Mouse (Mus musculus) cerebellum, postnatal 36 days (tissue): Measurements from ENCODE around the gene Dach1.
A peak's percentile ranks its signal among the peaks of the same experiment; 100 is the strongest.

Experiments
- DNase-seq, 2 experiments: peaks; one replicate each; pipeline ENCODE4 v3.0.0; 2021 to 2022; ENCODE audit warnings: mixed read lengths in 2 of 2

Dach1 gene

DNA sequence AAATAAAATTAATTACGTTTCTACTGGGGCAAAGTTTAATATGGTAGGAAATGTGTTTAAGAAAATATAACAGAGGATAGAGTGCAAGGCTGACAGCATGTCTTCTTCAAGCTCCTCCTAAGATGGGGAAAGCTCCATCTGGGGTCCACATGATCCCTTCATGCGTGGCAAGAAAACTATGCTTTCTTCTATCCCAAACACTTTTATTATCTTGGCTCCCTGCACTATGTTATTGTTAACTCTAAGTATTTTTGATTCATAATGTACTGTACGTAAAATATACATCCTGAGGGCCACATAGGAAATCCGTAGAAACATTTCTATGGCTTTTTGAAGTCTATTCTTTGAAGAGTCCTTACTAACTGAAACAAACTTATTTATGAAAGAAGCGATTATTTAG lies 330.3 kb downstream of the Dach1 start:
- no peak for DNase-seq

DNA sequence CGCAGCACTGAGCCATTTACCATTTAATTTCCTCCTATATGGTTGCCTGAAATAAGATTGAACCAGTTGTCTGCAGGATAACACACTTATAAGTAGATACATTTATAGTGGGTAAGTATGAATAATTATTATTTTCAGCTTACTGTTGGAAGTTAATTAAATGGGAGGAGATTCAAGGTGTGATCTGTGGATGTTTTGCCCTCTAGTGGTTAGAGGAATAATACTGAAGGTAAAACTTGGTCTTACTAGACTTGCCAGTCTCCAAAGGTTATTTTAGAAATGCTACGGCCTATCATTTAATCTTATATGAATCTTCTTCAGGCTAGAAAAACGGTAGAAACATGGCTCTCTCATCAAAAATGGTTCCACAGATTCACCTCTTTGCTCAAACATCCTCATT lies 339.7 kb downstream of the Dach1 start:
- DNase-seq, result no peak

DNA sequence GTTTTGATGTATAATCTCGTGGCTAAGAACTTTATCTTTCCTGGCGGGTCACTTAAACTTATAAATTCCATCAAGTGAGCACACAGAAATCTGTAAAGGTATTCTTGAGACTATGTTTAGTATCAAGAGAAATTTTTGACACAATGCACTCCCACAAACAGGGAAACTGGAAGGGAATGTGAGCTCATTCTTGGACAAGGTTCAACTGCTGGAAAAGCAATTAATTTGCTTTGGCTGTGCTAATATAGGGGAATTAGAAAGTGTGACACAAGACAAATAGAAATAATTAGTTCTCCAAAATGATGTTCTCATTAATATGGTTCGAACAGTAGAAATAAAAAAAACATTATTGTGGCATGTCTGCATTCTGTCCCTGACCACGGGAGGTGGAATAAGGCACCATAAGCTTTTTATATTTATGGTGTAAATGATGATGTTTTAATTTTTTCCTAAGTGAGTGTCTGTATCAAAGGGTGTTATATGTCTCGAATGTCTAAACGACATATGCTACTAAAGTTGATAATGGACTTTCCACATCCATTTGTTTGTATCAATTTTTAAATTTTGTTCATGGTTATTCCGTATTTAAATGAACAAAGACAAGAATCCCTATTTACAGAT lies 354.9 kb downstream of the Dach1 start:
- DNase-seq, result no peak

GRCm38 (mm10) chr14:97813557-97813956 lies 356.0 kb downstream of the Dach1 start:
- peak in 1 of 2 experiments; percentile 5 for DNase-seq

DNA sequence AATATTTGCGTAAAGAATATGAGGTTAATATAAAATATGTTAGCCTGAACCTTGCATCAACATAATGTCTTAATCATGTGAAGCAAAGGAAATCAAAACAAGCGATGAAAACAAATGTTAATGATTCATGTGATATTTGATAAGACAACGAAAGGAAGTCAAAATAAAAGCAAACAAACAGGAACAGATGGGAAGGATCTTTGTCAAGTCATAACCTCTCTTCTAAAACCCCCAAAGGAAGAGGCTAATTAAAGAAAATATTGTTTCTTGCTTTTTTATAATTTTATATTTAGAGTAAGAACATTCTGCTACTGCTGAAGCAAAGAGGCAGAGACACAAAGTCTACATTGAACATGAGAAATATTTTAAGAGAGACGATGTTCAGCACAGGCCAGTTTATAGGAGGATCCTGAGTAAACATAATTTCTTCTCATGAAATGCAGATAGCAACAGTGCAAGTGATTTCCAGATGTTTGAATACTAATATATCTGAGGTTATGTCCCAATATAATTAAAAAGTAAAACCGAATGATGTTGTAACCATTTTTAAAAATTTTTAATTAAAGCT lies 374.1 kb downstream of the Dach1 start:
- DNase-seq, result no peak

DNA sequence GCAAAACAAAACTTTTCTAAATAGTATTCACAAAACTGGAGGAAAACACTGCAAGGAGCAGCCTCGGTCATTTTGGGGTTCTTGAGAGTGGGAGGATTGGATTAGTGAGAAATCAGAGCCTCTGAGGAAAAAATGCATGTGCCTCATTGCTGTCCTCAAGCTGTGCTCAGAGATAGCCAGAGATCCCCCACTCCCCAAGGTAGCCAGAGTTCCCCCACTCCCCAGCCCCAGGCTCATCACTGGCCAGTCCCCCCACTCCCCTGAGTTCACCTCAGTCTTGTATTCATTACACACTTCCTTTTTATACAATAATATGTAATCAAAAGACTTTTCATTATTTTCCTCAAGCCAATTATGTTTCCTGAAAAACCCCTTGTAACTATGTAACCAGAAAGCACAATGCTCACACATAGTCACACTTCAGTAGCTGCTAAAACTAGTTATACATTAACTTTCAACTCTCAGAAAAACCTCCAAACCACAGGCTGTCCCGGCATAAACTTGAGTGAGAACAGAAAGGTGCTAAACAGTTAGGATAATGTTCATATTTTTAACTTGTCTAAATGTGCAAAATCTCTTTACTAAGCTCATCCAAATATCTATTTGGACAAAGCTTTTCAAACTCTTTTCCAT lies 395.3 kb downstream of the Dach1 start:
- no peak for DNase-seq

GRCm38 (mm10) chr14:97754400-97754799 lies 415.2 kb downstream of the Dach1 start:
- DNase-seq, result no peak

GRCm38 (mm10) chr14:97753973-97754372 lies 415.6 kb downstream of the Dach1 start:
- DNase-seq, result no peak

- DNase-seq, result no peak
Observed at GRCm38 (mm10) chr14:97743252-97743651, 426.3 kb downstream of the Dach1 start.

GRCm38 (mm10) chr14:97742785-97743184 lies 426.8 kb downstream of the Dach1 start:
- DNase-seq, result no peak
